Mouse (Mus musculus) liver, embryonic 13.5 days (tissue): ENCODE data around the gene Zfp174. TPM values are rescaled to one million over a fixed set of nuclear protein-coding genes. Genes with fewer than 3 reads are reported as not detected.

ENCODE experiments used
- ATAC-seq: fragments of 200-750 bp; cut with Nextera tagmentation; 2 replicates; pipeline ENCODE4 v1.8.0; 2017; ENCODE audit warnings: low read depth, mild to moderate bottlenecking, moderate number of reproducible peaks, moderate library complexity
- DNase-seq: peaks from one replicate; pipeline ENCODE4 v3.0.0; 2022
- H3K27ac ChIP-seq: fragments of 300-500 bp; sonication (generic); 2 replicates; pipeline ENCODE4 v1.5.1; 2015; ENCODE audit warnings: moderate library complexity, mild to moderate bottlenecking, inconsistent platforms
- H3K27me3 ChIP-seq: fragments of 300-500 bp; sonication (generic); 2 replicates; pipeline ENCODE4 v1.6.1; 2015; ENCODE audit warnings: mild to moderate bottlenecking, inconsistent platforms
- H3K36me3 ChIP-seq: fragments of 300-500 bp; sonication (generic); 2 replicates; pipeline ENCODE4 v1.6.1; 2015; ENCODE audit warnings: mild to moderate bottlenecking, inconsistent platforms
- H3K4me1 ChIP-seq: fragments of 300-500 bp; sonication (generic); replicated peaks from 2 replicates; pipeline ENCODE4 v1.6.1; 2015; ENCODE audit warnings: inconsistent platforms
- H3K4me2 ChIP-seq: fragments of 300-500 bp; sonication (generic); 2 replicates; pipeline ENCODE4 v1.6.1; 2015; ENCODE audit warnings: inconsistent platforms, mild to moderate bottlenecking, moderate library complexity
- H3K4me3 ChIP-seq: fragments of 300-500 bp; sonication (generic); replicated peaks from 2 replicates; pipeline ENCODE4 v1.5.1; 2015; ENCODE audit warnings: mild to moderate bottlenecking, inconsistent platforms
- H3K9ac ChIP-seq: fragments of 300-500 bp; sonication (generic); 2 replicates; pipeline ENCODE4 v1.6.1; 2015; ENCODE audit warnings: mild to moderate bottlenecking, inconsistent platforms
- H3K9me3 ChIP-seq: fragments of 300-500 bp; sonication (generic); replicated peaks from 2 replicates; pipeline ENCODE4 v1.6.1; 2016; ENCODE audit warnings: inconsistent platforms
- WGBS: fragments of 180-500 bp; shearing (Covaris S2); methylation state at CpG from one replicate; pipeline ENCODE4 v1.1.7; 2015; ENCODE audit not compliant: insufficient replicate concordance; 5-methylcytosine and 5-hydroxymethylcytosine counted together
- polyA plus RNA-seq: library from polyadenylated mRNA; unstranded; fragments of >200 nt; fragmentation: Nextera tagmentation; extraction: Ambion mirVana; gene quantifications from 2 replicates; pipeline ENCODE4 v1.2.1, GENCODE M21; 2015

Zfp174 gene
- polyA plus RNA-seq, 1 experiment from 2014 or later: 0.13 TPM

DNA sequence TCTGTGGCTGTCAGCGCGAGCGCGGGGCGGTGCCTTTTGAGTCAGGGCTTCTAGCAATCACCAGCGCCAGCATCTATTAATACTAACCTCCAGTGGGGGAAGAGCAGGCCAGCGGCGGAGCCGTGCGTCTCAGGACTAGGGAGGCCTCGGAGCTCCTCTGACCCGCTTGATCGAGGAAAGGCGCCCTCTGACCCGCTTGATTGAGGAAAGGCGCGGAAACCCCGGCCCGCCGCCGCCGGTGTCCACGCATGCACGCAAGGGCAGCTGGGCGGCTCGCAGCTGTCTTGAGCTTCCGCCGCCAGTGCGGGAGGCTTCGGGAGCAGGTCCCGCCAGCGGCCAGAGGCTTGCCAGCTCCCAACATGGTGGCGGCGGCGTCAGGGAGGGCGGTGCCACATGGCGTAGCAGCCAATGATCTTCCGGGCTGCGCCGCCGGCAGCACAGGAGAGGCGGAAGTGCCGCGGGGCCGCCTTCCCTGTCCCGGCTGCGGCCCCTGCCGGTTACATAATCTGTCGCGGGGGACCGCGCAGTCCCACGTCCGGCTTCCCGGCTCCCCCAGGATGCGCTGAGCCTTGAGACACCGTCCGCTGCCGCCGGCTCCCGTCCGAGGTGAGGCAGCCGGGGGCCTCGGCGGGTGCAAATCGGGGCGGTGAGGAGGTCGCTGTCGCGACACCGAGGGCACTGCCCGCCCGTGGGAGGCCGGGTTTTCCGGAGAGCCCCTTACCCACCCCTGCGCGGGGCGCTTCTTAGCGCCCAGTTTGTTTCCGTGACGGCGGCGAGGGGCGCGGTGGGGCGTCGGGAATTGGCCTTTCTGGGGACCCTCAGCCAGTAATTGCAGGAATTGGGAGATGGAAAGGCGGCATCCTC lies 37.4 kb downstream of the Zfp174 start, which contains the start of the genes Zfp597 and Gm20695:
Gene Zfp597, minus strand, starts transcription at position 361 of the 864 bp plus-strand sequence.
Gene Gm20695, plus strand, starts transcription at position 448 of the 864 bp plus-strand sequence.
- Histone ChIP-seq H3K27me3 (no peaks in the 10 kb centered on the region), H3K4me2 (peak within 1 kb of the TSS; percentile 73), H3K4me3 (peak within 1 kb of the TSS; percentile 80), H3K36me3 (peaks cover 5% of the 10 kb centered on the region), H3K9ac (peak within 1 kb of the TSS; percentile 90), H3K27ac (peak within 1 kb of the TSS; percentile 85), H3K9me3 (no peaks in the 10 kb centered on the region), H3K4me1 (peaks cover 37% of the 10 kb centered on the region)
- peak; percentile 94 for DNase-seq
- ATAC-seq: peak; percentile 98
- under 1% methylated on average over 87 of the region's 88 CpGs for WGBS

DNA sequence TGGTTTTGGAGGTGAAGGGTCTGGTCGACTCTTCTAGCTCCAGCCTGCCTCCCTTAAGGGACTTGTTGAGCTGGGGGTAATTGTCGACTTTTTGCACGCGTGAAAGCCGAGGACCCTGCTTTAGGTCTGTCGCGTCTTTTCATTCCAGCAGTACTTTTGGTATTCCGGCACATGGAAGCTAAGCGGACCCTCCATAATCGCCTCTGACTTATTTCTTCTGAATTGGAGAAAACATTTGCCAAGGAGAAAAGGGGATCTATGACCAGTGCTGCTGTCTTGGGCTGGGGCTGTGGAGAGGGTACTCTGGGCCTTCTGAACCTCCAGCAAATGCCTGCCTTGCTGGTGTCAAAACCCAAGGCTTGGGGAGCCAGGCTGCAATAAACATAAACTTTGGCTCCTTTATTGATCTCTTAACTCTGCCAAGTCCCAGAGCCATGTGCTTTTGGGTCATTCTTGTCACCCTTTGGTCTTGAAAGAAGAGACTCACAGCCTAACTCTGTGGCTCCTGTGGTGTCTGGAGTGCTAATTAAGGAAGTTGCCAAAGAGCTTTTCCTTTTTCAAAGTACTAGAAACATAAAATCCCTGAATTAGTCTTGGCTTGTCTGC lies 38.1 kb downstream of the Zfp174 start:
- DNase-seq: no peak
- peak overlapping the region; percentile 80 for H3K4me3 ChIP-seq

GRCm38 (mm10) chr16:3891621-3892295 lies 44.7 kb downstream of the Zfp174 start:
- no peak overlapping the region for H3K9ac ChIP-seq
- H3K4me2 ChIP-seq: no peak overlapping the region
- no peak overlapping the region for H3K27ac ChIP-seq
- DNase-seq (no peak), ATAC-seq (no peak)
- peaks cover 40% of the 10 kb centered on the region for H3K4me1 ChIP-seq
- H3K27me3 ChIP-seq: no peaks in the 10 kb centered on the region
- H3K4me3 ChIP-seq: no peak overlapping the region
- no peaks in the 10 kb centered on the region for H3K9me3 ChIP-seq
- H3K36me3 ChIP-seq: peaks cover 27% of the 10 kb centered on the region
- WGBS: 86% methylated on average over 14 of the region's 14 CpGs

More for the DNA sequence above, 38.1 kb downstream of the Zfp174 start:
- H3K36me3 ChIP-seq: 0 out of 2 replicates have a peak, but pooled peaks cover 2% of the 10 kb centered on the region
- no peaks in the 10 kb centered on the region for H3K27me3 ChIP-seq
- H3K27ac ChIP-seq: peak overlapping the region; percentile 67
- 3% methylated on average over 10 of the region's 10 CpGs for WGBS
- peak overlapping the region; percentile 73 for H3K4me2 ChIP-seq
- ATAC-seq: no peak
- H3K9me3 ChIP-seq: no peaks in the 10 kb centered on the region
- H3K9ac ChIP-seq: peak overlapping the region; percentile 90
- H3K4me1 ChIP-seq: peaks cover 37% of the 10 kb centered on the region

DNA sequence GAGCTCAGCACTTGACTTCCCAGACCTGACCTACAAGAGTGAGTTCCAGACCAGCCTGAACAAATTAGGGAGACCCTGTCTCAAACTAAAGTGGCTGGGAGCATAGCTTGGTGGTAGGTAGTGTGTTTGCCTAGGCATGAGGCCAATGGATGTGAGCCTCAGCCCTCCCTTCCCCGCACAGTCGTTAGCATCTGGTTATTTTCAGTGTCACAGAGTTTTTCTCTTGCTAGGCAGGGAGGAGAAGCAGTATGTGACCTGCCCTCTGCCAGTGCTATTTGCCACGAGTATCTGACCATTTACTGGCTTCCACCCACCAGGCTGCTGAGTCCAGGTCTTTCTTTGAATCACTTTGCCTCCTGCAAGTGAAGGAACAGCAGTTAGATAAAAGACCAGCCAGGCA lies 46.7 kb downstream of the Zfp174 start:
- Histone ChIP-seq H3K4me1 (peaks cover 30% of the 10 kb centered on the region), H3K4me2 (no peak overlapping the region), H3K4me3 (no peak overlapping the region), H3K36me3 (peaks cover 46% of the 10 kb centered on the region), H3K9me3 (no peaks in the 10 kb centered on the region), H3K27ac (no peak overlapping the region), H3K9ac (no peak overlapping the region), H3K27me3 (no peaks in the 10 kb centered on the region)
- no peak for ATAC-seq
- DNase-seq: no peak
- WGBS: 60% methylated on average over 3 of the region's 3 CpGs

- H3K9ac ChIP-seq: peak overlapping the region; percentile 16; the same call in 1 of the 2 replicates
- H3K9me3 ChIP-seq: no peaks in the 10 kb centered on the region
- DNase-seq: peak; percentile 20
- H3K27ac ChIP-seq: peak overlapping the region; percentile 63
- no peaks in the 10 kb centered on the region for H3K27me3 ChIP-seq
- peak overlapping the region; percentile 34 for H3K4me2 ChIP-seq
- peaks cover 62% of the 10 kb centered on the region for H3K36me3 ChIP-seq
- peaks cover 30% of the 10 kb centered on the region for H3K4me1 ChIP-seq
- H3K4me3 ChIP-seq: no peak overlapping the region
- peak; percentile 74 for ATAC-seq
- WGBS: 22% methylated on average over 9 of the region's 9 CpGs
Measured at GRCm38 (mm10) chr16:3895173-3895792, 48.2 kb downstream of the Zfp174 start.

DNA sequence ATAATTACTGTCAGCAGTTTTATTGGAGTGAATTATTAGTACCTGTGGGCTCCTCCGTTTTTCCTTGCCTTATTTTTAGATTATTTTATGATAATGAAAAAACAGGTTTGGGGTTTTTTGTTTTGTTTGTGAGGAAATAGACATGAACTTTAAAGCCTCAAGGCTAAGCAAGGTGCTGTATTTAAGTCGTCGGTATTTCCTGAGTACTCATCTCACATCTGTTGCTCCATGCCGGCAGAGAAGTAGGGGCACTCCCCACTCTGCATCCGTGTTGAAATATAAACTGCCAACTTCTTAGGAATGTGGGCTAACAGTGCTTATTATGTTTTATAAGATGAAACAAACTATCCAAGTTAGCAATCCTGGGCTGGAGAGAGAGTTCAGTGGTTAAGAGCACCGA lies 49.0 kb downstream of the Zfp174 start:
- H3K4me2 ChIP-seq: no peak overlapping the region
- no peaks in the 10 kb centered on the region for H3K27me3 ChIP-seq
- no peak overlapping the region for H3K4me3 ChIP-seq
- DNase-seq (no peak), ATAC-seq (no peak)
- no peak overlapping the region for H3K9ac ChIP-seq
- H3K36me3 ChIP-seq: peaks cover 69% of the 10 kb centered on the region
- peaks cover 30% of the 10 kb centered on the region for H3K4me1 ChIP-seq
- no peak overlapping the region for H3K27ac ChIP-seq
- no peaks in the 10 kb centered on the region for H3K9me3 ChIP-seq
- 73% methylated on average over 6 of the region's 6 CpGs for WGBS

DNA sequence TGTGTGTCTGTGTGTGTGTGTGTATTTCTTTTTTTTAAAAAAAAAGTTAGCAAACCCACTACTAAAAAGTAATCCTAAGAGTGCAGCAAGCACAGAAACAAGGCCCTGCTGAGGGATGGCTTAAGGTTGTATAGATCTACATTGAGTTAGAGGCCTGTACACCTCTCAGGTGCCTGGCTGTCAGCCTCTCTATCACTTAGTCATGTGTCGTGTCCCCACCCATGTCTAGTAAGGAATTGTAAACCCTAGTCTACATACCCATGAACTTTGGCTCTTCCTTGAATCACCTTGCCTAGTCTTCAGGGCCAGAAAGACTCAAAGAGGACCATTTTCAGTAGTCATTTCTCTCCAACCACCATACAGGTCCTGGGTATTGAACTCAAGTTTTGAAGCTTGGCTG lies 49.5 kb downstream of the Zfp174 start:
- Histone ChIP-seq H3K9me3 (no peaks in the 10 kb centered on the region), H3K36me3 (peaks cover 75% of the 10 kb centered on the region), H3K9ac (no peak overlapping the region), H3K4me2 (no peak overlapping the region), H3K27ac (no peak overlapping the region), H3K27me3 (no peaks in the 10 kb centered on the region), H3K4me1 (peaks cover 30% of the 10 kb centered on the region), H3K4me3 (no peak overlapping the region)
- ATAC-seq (no peak), DNase-seq (no peak)
- WGBS: 54% methylated on average over 1 of the region's 1 CpGs

DNA sequence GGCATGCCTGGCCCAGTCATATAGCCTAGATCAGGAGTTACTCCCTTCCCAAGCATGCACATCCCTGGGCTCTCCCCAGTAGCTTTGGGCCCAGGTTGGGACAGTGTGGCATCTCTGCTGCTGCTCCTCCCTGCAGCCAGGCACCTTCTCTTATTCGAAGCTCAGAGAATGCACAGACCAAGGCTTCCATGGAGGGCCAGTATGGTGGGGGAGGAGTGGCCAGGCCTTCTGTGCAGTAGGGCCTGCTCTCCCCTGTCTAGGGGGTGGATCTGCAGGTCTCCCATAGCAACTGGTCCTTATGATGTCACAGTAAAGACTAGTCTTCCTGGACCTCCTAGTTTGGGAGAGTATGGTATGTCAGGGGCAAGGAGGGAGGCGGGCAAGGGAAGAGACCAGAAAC lies 60.4 kb downstream of the Zfp174 start:
- no peaks in the 10 kb centered on the region for H3K27me3 ChIP-seq
- peaks cover 52% of the 10 kb centered on the region for H3K36me3 ChIP-seq
- no peak overlapping the region; the same call in 1 of the 2 replicates for H3K4me2 ChIP-seq
- no peaks in the 10 kb centered on the region for H3K9me3 ChIP-seq
- no peak overlapping the region for H3K9ac ChIP-seq
- 73% methylated on average over 2 of the region's 2 CpGs for WGBS
- H3K4me3 ChIP-seq: no peak overlapping the region
- ATAC-seq: no peak
- H3K27ac ChIP-seq: no peak overlapping the region
- no peak for DNase-seq
- H3K4me1 ChIP-seq: peaks cover 17% of the 10 kb centered on the region

Other genes starting within 250 kb of the Zfp174 start
- gene Mefv, start 129.2 kb upstream of the Zfp174 start, polyA plus RNA-seq: 0.14 TPM in 1 of 2 replicates, not detected in the other
- gene Zfp263, start 103.2 kb upstream of the Zfp174 start, polyA plus RNA-seq: 13.7 and 15.3 TPM in 2 replicates
- gene Olfr15, start 16.4 kb upstream of the Zfp174 start, polyA plus RNA-seq: not detected in 2 replicates
- gene Naa60, start 25.1 kb downstream of the Zfp174 start, polyA plus RNA-seq: 22.9 and 25.3 TPM in 2 replicates
- 2.3 and 2.7 TPM in 2 replicates for gene Zfp597, start 37.3 kb downstream of the Zfp174 start, polyA plus RNA-seq
- gene Gm20695, start 37.4 kb downstream of the Zfp174 start, polyA plus RNA-seq: 0.47 and 1.2 TPM in 2 replicates
- 2.8 and 4.2 TPM in 2 replicates for gene 1700037C18Rik, start 61.4 kb downstream of the Zfp174 start, polyA plus RNA-seq
- 10.1 and 10.8 TPM in 2 replicates for gene Cluap1, start 61.5 kb downstream of the Zfp174 start, polyA plus RNA-seq
- 0.28 and 0.31 TPM in 2 replicates for gene Nlrc3, start 129.4 kb downstream of the Zfp174 start, polyA plus RNA-seq
- gene Slx4, start 156.5 kb downstream of the Zfp174 start, polyA plus RNA-seq: 6.2 and 8.1 TPM in 2 replicates
- 0.95 and 1.6 TPM in 2 replicates for gene Dnase1, start 189.7 kb downstream of the Zfp174 start, polyA plus RNA-seq
- gene Trap1, start 230.6 kb downstream of the Zfp174 start, polyA plus RNA-seq: 85.0 and 97.2 TPM in 2 replicates